In genomic region chr1:50861515-50861914, GRCm38 (mm10) we compare ENCODE assay signal across 24 mouse cellular contexts. TPM values are rescaled to one million over a fixed set of nuclear protein-coding genes. Genes with fewer than 3 reads are reported as not detected.
"Had no signal": no experiment of that assay in that cellular context is flagged by ENCODE, and none has a peak within 500 bp of the region (broad histone marks: within the 10 kb centered on the region; RNA-seq: fewer than 3 reads in every experiment).

No protein-coding gene starts in this region.

- H3K4me3 ChIP-seq: kidney, embryonic 15.5 days; left cerebral cortex, adult 2 months; limb, embryonic 10.5 days; limb, embryonic 13.5 days; liver, embryonic 12.5 days; liver, embryonic 15.5 days; lung, embryonic 15.5 days; megakaryocyte, embryonic 14.5 days; midbrain, embryonic 10.5 days; midbrain, embryonic 13.5 days; myocyte had no signal

- H3K4me1 ChIP-seq: kidney, embryonic 15.5 days; limb, embryonic 10.5 days; limb, embryonic 13.5 days; liver, embryonic 12.5 days; liver, embryonic 15.5 days; lung, embryonic 15.5 days; megakaryocyte, embryonic 14.5 days; midbrain, embryonic 10.5 days; midbrain, embryonic 13.5 days had no signal

- H3K27ac ChIP-seq: kidney, embryonic 15.5 days; left cerebral cortex, adult 2 months; limb, embryonic 10.5 days; limb, embryonic 13.5 days; liver, embryonic 12.5 days; liver, embryonic 15.5 days; lung, embryonic 15.5 days; midbrain, embryonic 10.5 days; midbrain, embryonic 13.5 days had no signal

- ATAC-seq: liver, embryonic 12.5 days; midbrain, embryonic 13.5 days; midbrain, embryonic 16.5 days had no signal

- DNase-seq: kidney, adult 8-10 months; kidney, postnatal 10 days; kidney, postnatal 36 days; layer of hippocampus, postnatal 36 days; liver; lung, adult 18-20 months; lung, postnatal 10 days; lung, postnatal 36 days; thymus, adult 2 months; thymus, postnatal 14 days; thymus, postnatal 4 days had no signal

RNA-seq across cellular contexts. Expression of gene Tmeff2, which starts 38.9 kb away (rescaled TPM):
- total RNA-seq: monocyte, adult 5-6 weeks had no signal
